In the genomic region with DNA sequence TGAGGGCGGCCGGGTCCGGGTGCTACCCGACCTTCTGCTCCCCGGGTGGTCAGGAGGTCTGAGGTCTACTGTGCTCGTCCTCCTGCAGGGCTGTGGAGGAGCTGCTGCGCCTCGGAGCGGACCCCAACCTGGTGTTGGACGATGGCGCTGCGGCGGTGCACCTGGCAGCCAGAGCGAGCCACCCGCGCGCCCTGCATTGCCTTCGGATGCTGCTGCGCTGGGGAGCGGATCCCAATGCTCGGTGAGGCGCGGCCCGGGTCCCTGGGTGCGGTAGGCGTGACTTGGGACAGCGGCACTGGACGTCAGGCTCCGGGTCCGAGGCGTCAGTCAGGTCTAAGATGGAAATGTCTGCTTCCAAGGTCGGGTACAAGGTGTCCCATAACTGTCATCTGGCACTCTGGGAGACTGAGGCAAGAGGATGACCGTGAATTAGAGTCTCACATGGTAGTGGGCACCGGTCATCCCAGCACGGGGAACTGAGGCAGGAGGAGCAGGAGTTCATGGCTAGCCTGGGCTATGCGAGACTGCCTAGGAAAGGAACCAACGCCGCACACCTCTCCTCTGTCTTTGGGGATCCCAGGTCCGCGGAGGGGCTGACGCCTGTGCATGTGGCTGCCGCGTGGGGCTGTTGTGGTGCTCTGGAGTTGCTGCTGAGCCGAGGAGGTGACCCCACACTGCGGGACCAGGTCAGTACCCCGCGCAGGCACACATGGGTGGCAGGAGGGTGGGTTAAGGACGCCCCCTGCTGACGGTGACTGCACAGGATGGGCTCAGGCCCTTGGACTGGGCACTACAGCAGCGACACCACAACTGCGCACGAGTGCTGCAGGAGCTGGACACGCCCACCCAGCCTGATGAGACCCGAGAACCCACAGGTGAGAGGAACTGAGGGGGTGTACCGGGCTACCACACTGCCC, we compare ENCODE assay signal across 8 mouse cellular contexts. TPM values are rescaled to one million over a fixed set of nuclear protein-coding genes. Genes with fewer than 3 reads are reported as not detected.
DNase-seq lines count a peak whose midpoint lies in the region; ATAC-seq and TF ChIP-seq lines count a peak whose summit lies in the region.

No protein-coding gene starts in this region.

- H3K9ac ChIP-seq in forebrain, embryonic 11.5 days (ENCODE audit: low read length), result peak overlapping the region; percentile 83
- H3K9ac ChIP-seq in hindbrain, embryonic 15.5 days, result peak overlapping the region; percentile 39
- H3K9ac ChIP-seq in liver, adult 2 months (ENCODE audit: low read depth, low read length), result 0 out of 2 replicates have a peak overlapping the region, but pooled peaks have one; percentile 9
- peak overlapping the region; percentile 46 for H3K9ac ChIP-seq in midbrain, embryonic 16.5 days (ENCODE audit: low read depth, low read length)

- no peaks in the 10 kb centered on the region for H3K79me2 ChIP-seq in liver, adult 2 months (ENCODE audit: control insufficient read depth, insufficient read depth, low read length)

- H3K9me3 ChIP-seq in forebrain, embryonic 11.5 days (ENCODE audit: control insufficient read depth, low read length), result no peaks in the 10 kb centered on the region
- H3K9me3 ChIP-seq in hindbrain, embryonic 15.5 days, result no peaks in the 10 kb centered on the region
- no peaks in the 10 kb centered on the region for H3K9me3 ChIP-seq in midbrain, embryonic 16.5 days (replicated peaks; ENCODE audit: control insufficient read depth, low read length, poor library complexity, severe bottlenecking)

- H3K4me1 ChIP-seq in forebrain, embryonic 11.5 days (replicated peaks; ENCODE audit: control insufficient read depth, insufficient read depth, low read length), result peaks cover 6% of the 10 kb centered on the region; the same call in 1 of the 2 replicates
- H3K4me1 ChIP-seq in hindbrain, embryonic 15.5 days (replicated peaks), result peaks cover 20% of the 10 kb centered on the region
- peaks cover 15% of the 10 kb centered on the region for H3K4me1 ChIP-seq in liver, adult 2 months (ENCODE audit: control insufficient read depth, insufficient read depth, low read length)
- H3K4me1 ChIP-seq in midbrain, embryonic 16.5 days (ENCODE audit: control insufficient read depth, insufficient read depth, low read length), result peaks cover 13% of the 10 kb centered on the region; the same call in 1 of the 2 replicates
- H3K4me1 ChIP-seq in testis, adult 2 months (ENCODE audit: control insufficient read depth, insufficient read depth, low read length), result peaks cover 12% of the 10 kb centered on the region

- peak overlapping the region; percentile 79 for H3K4me3 ChIP-seq in forebrain, embryonic 11.5 days (ENCODE audit: low read depth, low read length)
- peak overlapping the region; percentile 49 for H3K4me3 ChIP-seq in hindbrain, embryonic 15.5 days
- peak overlapping the region; percentile 25; the same call in 1 of the 2 replicates for H3K4me3 ChIP-seq in liver, adult 2 months (ENCODE audit: insufficient read depth, low read depth, low read length)
- peak overlapping the region; percentile 47 for H3K4me3 ChIP-seq in midbrain, embryonic 16.5 days (ENCODE audit: low read depth, low read length)
- peak overlapping the region; percentile 73 for H3K4me3 ChIP-seq in testis, adult 2 months (ENCODE audit: control insufficient read depth, low read depth, low read length)

- under 1% methylated on average over 54 of the region's 55 CpGs for WGBS in forebrain, embryonic 11.5 days
- WGBS in hindbrain, embryonic 15.5 days, result under 1% methylated on average over 55 of the region's 55 CpGs
- WGBS in liver, adult 2 months, result under 1% methylated on average over 55 of the region's 55 CpGs
- WGBS in midbrain, embryonic 16.5 days, result under 1% methylated on average over 55 of the region's 55 CpGs

- H3K36me3 ChIP-seq in forebrain, embryonic 11.5 days (ENCODE audit: control insufficient read depth, insufficient read depth, low read length), result peaks cover 6% of the 10 kb centered on the region; the same call in 1 of the 2 replicates
- H3K36me3 ChIP-seq in hindbrain, embryonic 15.5 days, result 0 out of 2 replicates have a peak, but pooled peaks cover 4% of the 10 kb centered on the region
- no peaks in the 10 kb centered on the region for H3K36me3 ChIP-seq in liver, adult 2 months (ENCODE audit: control insufficient read depth, insufficient read depth, low read length)
- no peaks in the 10 kb centered on the region for H3K36me3 ChIP-seq in midbrain, embryonic 16.5 days (ENCODE audit: control insufficient read depth, insufficient read depth, low read length)
- no peaks in the 10 kb centered on the region for H3K36me3 ChIP-seq in testis, adult 2 months (ENCODE audit: control insufficient read depth, insufficient read depth, low read length)

- DNase-seq in heart, adult 11 months, result peak; percentile 97
- no peak for DNase-seq in heart, adult 8-10 months (ENCODE audit: low spot score)
- peak; percentile 64 for DNase-seq in brain, embryonic 14.5 days (ENCODE audit: low read depth)
- peak; percentile 91 for DNase-seq in forebrain, embryonic 11.5 days (ENCODE audit: low spot score)
- peak; percentile 31 for DNase-seq in liver, adult 2 months (ENCODE audit: extremely low read depth, low read depth, low spot score)

- H3K4me2 ChIP-seq in forebrain, embryonic 11.5 days (ENCODE audit: low read depth, low read length, severe bottlenecking), result peak overlapping the region; percentile 88
- H3K4me2 ChIP-seq in hindbrain, embryonic 15.5 days, result peak overlapping the region; percentile 98
- H3K4me2 ChIP-seq in midbrain, embryonic 16.5 days (ENCODE audit: low read length), result peak overlapping the region; percentile 97

- peak; percentile 69 for TF ChIP-seq CTCF in brain, embryonic 14.5 days (IDR thresholded peaks at IDR 0.05; ENCODE audit: borderline replicate concordance, extremely low read depth, insufficient read depth, insufficient read length)
- peak; percentile 92 for TF ChIP-seq CTCF in liver, adult 2 months (IDR thresholded peaks at IDR 0.05; ENCODE audit: low read depth, low read length)
- TF ChIP-seq CTCF in testis, adult 2 months (IDR thresholded peaks at IDR 0.05; ENCODE audit: control insufficient read depth, insufficient read depth, insufficient replicate concordance, low read depth, low read length), result peak; percentile 44; the same call in 1 of the 2 replicates

- peak; percentile 87 for ATAC-seq in forebrain, embryonic 11.5 days (replicated peaks; ENCODE audit: low FRiP score)
- ATAC-seq in hindbrain, embryonic 15.5 days (ENCODE audit: low FRiP score, low read depth), result peak; percentile 50
- peak; percentile 43; the same call in 1 of the 2 replicates for ATAC-seq in midbrain, embryonic 16.5 days

- H3K27me3 ChIP-seq in forebrain, embryonic 11.5 days (ENCODE audit: control insufficient read depth, insufficient read depth, low read length), result no peaks in the 10 kb centered on the region
- no peaks in the 10 kb centered on the region for H3K27me3 ChIP-seq in hindbrain, embryonic 15.5 days
- H3K27me3 ChIP-seq in liver, adult 2 months (ENCODE audit: control insufficient read depth, insufficient read depth, low read length), result no peaks in the 10 kb centered on the region
- no peaks in the 10 kb centered on the region for H3K27me3 ChIP-seq in midbrain, embryonic 16.5 days (ENCODE audit: control insufficient read depth, insufficient read depth, low read depth, low read length)
- no peaks in the 10 kb centered on the region for H3K27me3 ChIP-seq in testis, adult 2 months (ENCODE audit: control insufficient read depth, insufficient read depth, low read length)

- TF ChIP-seq POLR2A in brain, embryonic 14.5 days (IDR thresholded peaks at IDR 0.05; ENCODE audit: borderline replicate concordance, extremely low read depth, insufficient read depth, insufficient read length, poor library complexity, severe bottlenecking), result no peak
- TF ChIP-seq POLR2A in liver, adult 2 months (IDR thresholded peaks at IDR 0.05; ENCODE audit: extremely low read depth, insufficient read depth, low read length), result no peak
- no peak for TF ChIP-seq POLR2A in testis, adult 2 months (IDR thresholded peaks at IDR 0.05; ENCODE audit: control insufficient read depth, low read depth, low read length)

- H3K27ac ChIP-seq in forebrain, embryonic 11.5 days (ENCODE audit: low read depth, low read length), result 0 out of 2 replicates have a peak overlapping the region, but pooled peaks have one; percentile 18
- no peak overlapping the region for H3K27ac ChIP-seq in hindbrain, embryonic 15.5 days (replicated peaks)
- no peak overlapping the region for H3K27ac ChIP-seq in liver, adult 2 months (replicated peaks; ENCODE audit: insufficient read depth, low read depth, low read length)
- no peak overlapping the region for H3K27ac ChIP-seq in midbrain, embryonic 16.5 days (ENCODE audit: low read length)
- H3K27ac ChIP-seq in testis, adult 2 months (ENCODE audit: control insufficient read depth, insufficient read depth, low read depth, low read length), result no peak overlapping the region

RNA-seq across cellular contexts. Expression of gene Ankle1, which starts 0.5 kb away (rescaled TPM):
- under 1 TPM in 1 of 4 experiments, not detected in 3; 0.11 TPM for total RNA-seq in heart, adult 8-10 months (2022)
- 12.1 and 29.4 TPM in 2 replicates for polyA plus RNA-seq in brain, embryonic 14.5 days (2012; rRNA removed)
- polyA plus RNA-seq in forebrain, embryonic 11.5 days (2014; fragmentation: Nextera tagmentation; extraction: Ambion mirVana), result 38.7 and 42.2 TPM in 2 replicates
- 11.0 and 11.3 TPM in 2 replicates for polyA plus RNA-seq in hindbrain, embryonic 15.5 days (2015; fragmentation: Nextera tagmentation; extraction: Ambion mirVana)
- 0.09 and 0.34 TPM in 2 replicates for total RNA-seq in liver, adult 2 months (2014; rRNA removed)
- polyA plus RNA-seq in liver, adult 2 months (2012; rRNA removed), result 0.11 and 0.22 TPM in 2 replicates
- polyA plus RNA-seq in midbrain, embryonic 16.5 days (2015; fragmentation: Nextera tagmentation; extraction: Ambion mirVana), result 4.0 and 5.1 TPM in 2 replicates
- 1.9 and 2.3 TPM in 2 replicates for polyA plus RNA-seq in testis, adult 2 months (2012; rRNA removed)

RNA-seq across cellular contexts. Expression of gene Babam1, which starts 9.7 kb away (rescaled TPM):
- total RNA-seq in heart, adult 8-10 months (2022), result 10 to 100 TPM; 70.0 to 72.7 (median 71.3) TPM
- 115 and 119 TPM in 2 replicates for polyA plus RNA-seq in brain, embryonic 14.5 days (2012; rRNA removed)
- 106 and 119 TPM in 2 replicates for polyA plus RNA-seq in forebrain, embryonic 11.5 days (2014; fragmentation: Nextera tagmentation; extraction: Ambion mirVana)
- 96.4 and 99.4 TPM in 2 replicates for polyA plus RNA-seq in hindbrain, embryonic 15.5 days (2015; fragmentation: Nextera tagmentation; extraction: Ambion mirVana)
- total RNA-seq in liver, adult 2 months (2014; rRNA removed), result 42.7 and 44.8 TPM in 2 replicates
- polyA plus RNA-seq in liver, adult 2 months (2012; rRNA removed), result 98.5 and 106 TPM in 2 replicates
- polyA plus RNA-seq in midbrain, embryonic 16.5 days (2015; fragmentation: Nextera tagmentation; extraction: Ambion mirVana), result 89.8 and 91.0 TPM in 2 replicates
- polyA plus RNA-seq in testis, adult 2 months (2012; rRNA removed), result 70.6 and 76.6 TPM in 2 replicates

RNA-seq across cellular contexts. Expression of gene Ushbp1, which starts 10.8 kb away (rescaled TPM):
- total RNA-seq in heart, adult 8-10 months (2022), result 10 to 100 TPM; 20.8 to 33.7 (median 22.0) TPM
- polyA plus RNA-seq in brain, embryonic 14.5 days (2012; rRNA removed), result 8.7 and 9.4 TPM in 2 replicates
- polyA plus RNA-seq in forebrain, embryonic 11.5 days (2014; fragmentation: Nextera tagmentation; extraction: Ambion mirVana), result 4.2 and 4.5 TPM in 2 replicates
- polyA plus RNA-seq in hindbrain, embryonic 15.5 days (2015; fragmentation: Nextera tagmentation; extraction: Ambion mirVana), result 7.6 and 7.7 TPM in 2 replicates
- 7.9 and 9.7 TPM in 2 replicates for total RNA-seq in liver, adult 2 months (2014; rRNA removed)
- 7.9 and 13.6 TPM in 2 replicates for polyA plus RNA-seq in liver, adult 2 months (2012; rRNA removed)
- polyA plus RNA-seq in midbrain, embryonic 16.5 days (2015; fragmentation: Nextera tagmentation; extraction: Ambion mirVana), result 7.4 and 8.1 TPM in 2 replicates
- polyA plus RNA-seq in testis, adult 2 months (2012; rRNA removed), result 1.3 and 1.8 TPM in 2 replicates

RNA-seq across cellular contexts. Expression of gene Nr2f6, which starts 24.6 kb away (rescaled TPM):
- 10 to 100 TPM; 44.3 to 52.2 (median 46.2) TPM for total RNA-seq in heart, adult 8-10 months (2022)
- 59.4 and 61.5 TPM in 2 replicates for polyA plus RNA-seq in brain, embryonic 14.5 days (2012; rRNA removed)
- polyA plus RNA-seq in forebrain, embryonic 11.5 days (2014; fragmentation: Nextera tagmentation; extraction: Ambion mirVana), result 49.1 and 51.4 TPM in 2 replicates
- polyA plus RNA-seq in hindbrain, embryonic 15.5 days (2015; fragmentation: Nextera tagmentation; extraction: Ambion mirVana), result 29.3 and 31.4 TPM in 2 replicates
- 73.9 and 117 TPM in 2 replicates for total RNA-seq in liver, adult 2 months (2014; rRNA removed)
- polyA plus RNA-seq in liver, adult 2 months (2012; rRNA removed), result 319 and 341 TPM in 2 replicates
- polyA plus RNA-seq in midbrain, embryonic 16.5 days (2015; fragmentation: Nextera tagmentation; extraction: Ambion mirVana), result 19.8 and 20.1 TPM in 2 replicates
- polyA plus RNA-seq in testis, adult 2 months (2012; rRNA removed), result 10.2 and 10.8 TPM in 2 replicates

RNA-seq across cellular contexts. Expression of gene Ocel1, which starts 35.3 kb away (rescaled TPM):
- 10 to 100 TPM; 11.2 to 15.0 (median 13.9) TPM for total RNA-seq in heart, adult 8-10 months (2022)
- 5.4 and 6.0 TPM in 2 replicates for polyA plus RNA-seq in brain, embryonic 14.5 days (2012; rRNA removed)
- 2.9 and 3.3 TPM in 2 replicates for polyA plus RNA-seq in forebrain, embryonic 11.5 days (2014; fragmentation: Nextera tagmentation; extraction: Ambion mirVana)
- polyA plus RNA-seq in hindbrain, embryonic 15.5 days (2015; fragmentation: Nextera tagmentation; extraction: Ambion mirVana), result 6.6 and 7.4 TPM in 2 replicates
- 8.0 and 8.1 TPM in 2 replicates for total RNA-seq in liver, adult 2 months (2014; rRNA removed)
- 9.2 and 17.1 TPM in 2 replicates for polyA plus RNA-seq in liver, adult 2 months (2012; rRNA removed)
- polyA plus RNA-seq in midbrain, embryonic 16.5 days (2015; fragmentation: Nextera tagmentation; extraction: Ambion mirVana), result 5.1 and 5.3 TPM in 2 replicates
- polyA plus RNA-seq in testis, adult 2 months (2012; rRNA removed), result 36.5 and 45.0 TPM in 2 replicates

Comparison
In these comparisons a context has a peak if more than half of its experiments do, and no peak if none do; other contexts are left out.
1. H3K4me3 ChIP-seq: peak in every context shown above with its lines; median percentile 79 in forebrain, embryonic 11.5 days; 73 in testis, adult 2 months; 49 in hindbrain, embryonic 15.5 days; 47 in midbrain, embryonic 16.5 days; 25 in liver, adult 2 months.
2. H3K9ac ChIP-seq: peak in every context shown above with its lines; median percentile 83 in forebrain, embryonic 11.5 days; 46 in midbrain, embryonic 16.5 days; 39 in hindbrain, embryonic 15.5 days; 9 in liver, adult 2 months.